In genomic region chr14:100459601-100460290, GRCm38 (mm10) we compare ENCODE assay signal across 9 mouse cellular contexts.
A peak's percentile ranks its signal among the peaks of the same experiment; 100 is the strongest.
DNase-seq lines count a peak whose midpoint lies in the region; ATAC-seq lines count a peak whose summit lies in the region.
"Had no signal": no experiment of that assay in that cellular context is flagged by ENCODE, and none has a peak within 500 bp of the region (broad histone marks: within the 10 kb centered on the region; RNA-seq: fewer than 3 reads in every experiment).

No protein-coding gene starts in this region.

- H3K27ac ChIP-seq in embryonic facial prominence, embryonic 11.5 days (replicated peaks; ENCODE audit: low read depth, low read length) = 0 out of 2 replicates have a peak overlapping the region, but pooled peaks have one; percentile 54
- H3K27ac ChIP-seq: liver, embryonic 14.5 days had no signal

- 11% methylated on average over 8 of the region's 8 CpGs for WGBS in embryonic facial prominence, embryonic 11.5 days

- H3K4me3 ChIP-seq in embryonic facial prominence, embryonic 11.5 days (ENCODE audit: low read depth, low read length) = no peak overlapping the region

- peaks cover 2% of the 10 kb centered on the region; the same call in 1 of the 2 replicates for H3K4me1 ChIP-seq in embryonic facial prominence, embryonic 11.5 days (ENCODE audit: control insufficient read depth, insufficient read depth, low read length)

- H3K4me2 ChIP-seq in embryonic facial prominence, embryonic 11.5 days (ENCODE audit: low read depth, low read length) = no peak overlapping the region; the same call in none of the 2 replicates

- H3K9me3 ChIP-seq in embryonic facial prominence, embryonic 11.5 days (replicated peaks; ENCODE audit: control insufficient read depth, low read length) = no peaks in the 10 kb centered on the region

- ATAC-seq in embryonic facial prominence, embryonic 11.5 days (replicated peaks; ENCODE audit: insufficient number of reproducible peaks, low FRiP score, low TSS enrichment, low read depth) = peak; percentile 51
- no peak for ATAC-seq in megakaryocyte, adult 5-6 weeks (ENCODE audit: poor library complexity, severe bottlenecking)

- H3K27me3 ChIP-seq in embryonic facial prominence, embryonic 11.5 days (ENCODE audit: control insufficient read depth, insufficient read depth, low read length) = no peaks in the 10 kb centered on the region

- peak; percentile 8 for DNase-seq in left cerebral cortex, postnatal 4 days
- no peak for DNase-seq in left cerebral cortex, postnatal 14 days (ENCODE audit: low spot score in 2 of 2)
- peak; percentile 84 for DNase-seq in embryonic facial prominence, embryonic 11.5 days (ENCODE audit: low spot score)
- DNase-seq in kidney, adult 11 months = peak; percentile 23
- peak; percentile 9 to 22 for DNase-seq in natural killer cell, adult 2 months (ENCODE audit: low spot score in 2 of 2)
- DNase-seq in spleen, postnatal 4 days (ENCODE audit: low spot score in 2 of 2) = no peak
- DNase-seq in lung, postnatal 25 days (ENCODE audit: low spot score) = no peak

- intact Hi-C loops in left cerebral cortex, postnatal 4 days (cut with DNase I) = loop anchor here (5.0 kb wide), 1 partner anchor 172 kb away; no protein-coding TSS in a partner anchor
- intact Hi-C loops in left cerebral cortex, postnatal 14 days (cut with DNase I) = loop anchor here (2.0 kb wide), 1 partner anchor 175 kb away; the partner anchor contains the start of gene Klf12

- H3K36me3 ChIP-seq in embryonic facial prominence, embryonic 11.5 days (replicated peaks; ENCODE audit: control insufficient read depth, insufficient read depth, low read depth, low read length) = no peaks in the 10 kb centered on the region

- H3K9ac ChIP-seq in embryonic facial prominence, embryonic 11.5 days (replicated peaks; ENCODE audit: low read length) = no peak overlapping the region
- H3K9ac ChIP-seq: liver, embryonic 14.5 days had no signal

Comparison
In these comparisons a context has a peak if more than half of its experiments do, and no peak if none do; other contexts are left out.
1. DNase-seq: peak in left cerebral cortex, postnatal 4 days (single experiment), embryonic facial prominence, embryonic 11.5 days (single experiment), kidney, adult 11 months (single experiment) and natural killer cell, adult 2 months (2 of 2); none in left cerebral cortex, postnatal 14 days (0 of 2), spleen, postnatal 4 days (0 of 2) and lung, postnatal 25 days (single experiment).